Mouse (Mus musculus) kidney, adult 2 months (tissue): ENCODE measurements around the gene Scg5. TPM values are rescaled to one million over a fixed set of nuclear protein-coding genes. Genes with fewer than 3 reads are reported as not detected.

Experiments used
- DNase-seq: peaks from one replicate; pipeline ENCODE4 v3.0.0; 2021
- H3K27ac ChIP-seq: fragments of 200-500 bp; 2 replicates; pipeline ENCODE4 v1.5.1; 2012; ENCODE audit warnings: low read depth, low read length, control low read depth, inconsistent platforms; ENCODE audit not compliant: insufficient read depth
- H3K27me3 ChIP-seq: fragments of 200-500 bp; replicated peaks from 2 replicates; pipeline ENCODE4 v1.6.1; 2012; ENCODE audit warnings: mild to moderate bottlenecking, moderate library complexity, low read length, inconsistent platforms; ENCODE audit not compliant: control insufficient read depth, insufficient read depth
- H3K36me3 ChIP-seq: fragments of 200-500 bp; 2 replicates; pipeline ENCODE4 v1.6.1; 2012; ENCODE audit warnings: mild to moderate bottlenecking, moderate library complexity, low read length, inconsistent platforms; ENCODE audit not compliant: control insufficient read depth, insufficient read depth
- H3K4me1 ChIP-seq: fragments of 200-500 bp; 2 replicates; pipeline ENCODE4 v1.6.1; 2011; ENCODE audit warnings: low read length; ENCODE audit not compliant: control insufficient read depth, insufficient read depth
- H3K4me3 ChIP-seq: fragments of 200-500 bp; 2 replicates; pipeline ENCODE4 v1.5.1; 2011; ENCODE audit warnings: mild to moderate bottlenecking, low read depth, low read length, control low read depth; ENCODE audit not compliant: insufficient read depth
- CTCF ChIP-seq: fragments of 200-500 bp; conservative IDR thresholded peaks from 2 replicates; pipeline ENCODE4 v1.5.1; 2011; ENCODE audit warnings: low read depth, mild to moderate bottlenecking, control low read depth, low read length, moderate library complexity, mixed read lengths; ENCODE audit not compliant: insufficient read depth, insufficient read length
- POLR2A ChIP-seq: fragments of 200-500 bp; IDR thresholded peaks from one replicate; pipeline ENCODE4 v1.6.1; 2011; ENCODE audit warnings: low read depth, low read length, control low read depth
- WGBS: fragments of 180-500 bp; shearing (Covaris S2); methylation state at CpG from one replicate; pipeline ENCODE4 v1.1.7; 2018; 5-methylcytosine and 5-hydroxymethylcytosine counted together
- polyA plus RNA-seq: library from polyadenylated mRNA; depleted of rRNA; stranded (reverse); fragments of >200 nt; gene quantifications from 2 replicates; pipeline ENCODE4 v1.2.3, GENCODE M21; 2012

Gene Scg5
- polyA plus RNA-seq, 1 experiment, result 7.9 TPM

DNA sequence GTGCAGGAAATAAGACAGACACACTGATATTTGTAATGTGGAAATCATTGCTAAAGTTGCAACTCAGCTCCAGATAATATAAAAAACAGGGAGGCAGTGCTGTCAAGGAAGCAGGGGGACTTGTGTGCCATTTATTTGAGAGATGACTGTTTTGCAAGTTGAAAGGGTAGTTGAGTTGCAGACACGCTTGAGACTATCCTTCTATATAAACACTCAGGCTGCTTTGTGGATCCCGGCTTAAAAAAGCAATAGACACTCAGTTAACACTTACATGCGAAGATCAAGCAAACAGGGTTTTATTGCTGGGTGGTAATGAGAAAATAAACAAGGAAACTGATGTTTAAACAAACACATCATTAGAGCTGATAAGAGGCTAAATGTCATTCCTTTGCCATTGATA, 44.1 kb downstream of the Scg5 start:
- Histone ChIP-seq H3K27ac (no peak overlapping the region), H3K36me3 (no peaks in the 10 kb centered on the region), H3K4me1 (no peaks in the 10 kb centered on the region), H3K4me3 (no peak overlapping the region), H3K27me3 (no peaks in the 10 kb centered on the region)
- 36% methylated on average over 3 of the region's 3 CpGs for WGBS
- DNase-seq, result no peak
- TF ChIP-seq POLR2A (no peak), CTCF (no peak)

DNA sequence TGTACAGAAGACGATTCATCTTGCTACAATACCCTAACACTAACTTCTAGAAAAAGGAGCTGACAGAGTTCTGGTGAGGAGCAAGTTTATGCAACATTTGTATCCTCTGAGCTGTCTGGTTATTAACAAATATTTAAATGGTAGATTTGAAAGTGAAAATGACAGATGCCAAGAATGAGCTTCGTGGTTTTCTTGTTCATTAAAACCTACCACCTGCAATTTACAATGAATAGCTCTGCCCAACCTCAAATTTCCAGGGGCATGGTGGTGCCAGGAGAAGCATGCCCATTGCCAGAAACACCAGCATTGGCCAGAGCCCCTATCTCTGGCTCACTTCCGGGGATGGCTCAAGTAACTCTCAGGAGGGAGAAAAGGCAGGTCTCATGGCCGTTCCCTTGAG, 47.4 kb downstream of the Scg5 start:
- Histone ChIP-seq H3K4me3 (no peak overlapping the region), H3K27me3 (no peaks in the 10 kb centered on the region), H3K27ac (no peak overlapping the region), H3K4me1 (no peaks in the 10 kb centered on the region), H3K36me3 (no peaks in the 10 kb centered on the region)
- 78% methylated on average over 4 of the region's 4 CpGs for WGBS
- TF ChIP-seq POLR2A, result no peak
- no peak for TF ChIP-seq CTCF
- DNase-seq, result no peak

DNA sequence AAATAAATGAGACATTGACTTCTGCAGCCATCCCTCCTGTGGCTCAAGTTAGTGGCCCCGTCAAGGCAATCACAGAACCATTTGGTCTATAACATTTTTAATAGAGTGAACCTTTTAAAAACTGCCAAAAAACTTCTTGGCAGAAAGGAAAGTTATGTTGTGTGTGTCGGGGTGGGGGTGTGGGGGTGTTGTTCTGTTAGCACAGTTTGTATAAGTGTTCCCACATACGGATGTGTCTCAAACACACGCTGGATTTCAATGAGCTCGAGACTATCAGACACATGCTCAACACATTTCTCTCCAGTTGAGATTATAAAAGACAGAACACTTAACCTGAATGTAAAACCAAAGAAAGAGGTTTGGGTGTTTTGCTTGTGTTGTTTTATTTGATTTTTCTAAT, 47.8 kb downstream of the Scg5 start:
- no peaks in the 10 kb centered on the region for H3K36me3 ChIP-seq
- H3K4me1 ChIP-seq, result no peaks in the 10 kb centered on the region
- no peak overlapping the region for H3K4me3 ChIP-seq
- 78% methylated on average over 5 of the region's 5 CpGs for WGBS
- no peak for DNase-seq
- no peaks in the 10 kb centered on the region for H3K27me3 ChIP-seq
- TF ChIP-seq CTCF (no peak), POLR2A (no peak)
- no peak overlapping the region for H3K27ac ChIP-seq

DNA sequence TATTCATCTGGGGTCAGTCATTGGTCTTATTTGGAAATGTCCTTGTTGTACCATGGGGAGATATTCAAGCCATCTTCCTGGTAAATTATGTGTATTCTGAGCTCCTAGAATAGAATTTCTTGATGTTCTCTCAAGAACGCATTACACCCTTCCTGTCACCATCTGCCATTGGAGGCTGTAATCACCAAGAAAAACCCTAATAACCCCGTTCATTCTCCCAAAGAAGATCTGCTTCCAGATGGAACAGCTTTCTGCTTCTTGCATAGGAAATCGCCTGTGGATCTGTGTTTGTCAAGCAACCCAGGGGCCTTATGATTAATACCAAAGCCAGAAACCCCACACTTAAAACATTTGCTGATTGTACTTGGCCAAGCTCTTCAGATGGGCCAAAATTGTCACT, 49.6 kb downstream of the Scg5 start:
- H3K4me3 ChIP-seq, result no peak overlapping the region
- 83% methylated on average over 3 of the region's 3 CpGs for WGBS
- H3K36me3 ChIP-seq, result no peaks in the 10 kb centered on the region
- H3K4me1 ChIP-seq, result no peaks in the 10 kb centered on the region
- DNase-seq, result no peak
- TF ChIP-seq CTCF (no peak), POLR2A (no peak)
- no peaks in the 10 kb centered on the region for H3K27me3 ChIP-seq
- H3K27ac ChIP-seq, result no peak overlapping the region

DNA sequence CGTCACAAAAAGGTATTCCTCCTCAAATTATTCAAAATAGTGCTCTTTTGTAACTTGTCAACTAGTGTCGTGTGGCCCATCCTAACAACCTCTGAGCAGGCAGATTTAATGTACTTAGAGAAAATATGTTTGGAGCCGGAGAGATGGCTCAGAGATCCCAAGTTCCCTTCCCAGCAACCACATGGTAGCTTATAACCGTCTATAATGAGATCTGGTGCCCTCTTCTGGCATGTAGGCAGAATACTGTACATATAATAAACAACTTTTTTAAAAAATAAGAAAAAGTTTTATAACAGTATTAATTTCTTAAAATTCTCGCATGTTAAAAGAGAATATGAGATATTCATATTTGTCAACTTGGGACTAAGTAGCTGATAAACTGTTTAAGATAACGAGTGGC, 50.9 kb downstream of the Scg5 start:
- Histone ChIP-seq H3K27me3 (no peaks in the 10 kb centered on the region), H3K4me1 (no peaks in the 10 kb centered on the region), H3K36me3 (no peaks in the 10 kb centered on the region), H3K4me3 (no peak overlapping the region), H3K27ac (no peak overlapping the region)
- no peak for DNase-seq
- 76% methylated on average over 6 of the region's 6 CpGs for WGBS
- no peak for TF ChIP-seq CTCF
- no peak for TF ChIP-seq POLR2A

DNA sequence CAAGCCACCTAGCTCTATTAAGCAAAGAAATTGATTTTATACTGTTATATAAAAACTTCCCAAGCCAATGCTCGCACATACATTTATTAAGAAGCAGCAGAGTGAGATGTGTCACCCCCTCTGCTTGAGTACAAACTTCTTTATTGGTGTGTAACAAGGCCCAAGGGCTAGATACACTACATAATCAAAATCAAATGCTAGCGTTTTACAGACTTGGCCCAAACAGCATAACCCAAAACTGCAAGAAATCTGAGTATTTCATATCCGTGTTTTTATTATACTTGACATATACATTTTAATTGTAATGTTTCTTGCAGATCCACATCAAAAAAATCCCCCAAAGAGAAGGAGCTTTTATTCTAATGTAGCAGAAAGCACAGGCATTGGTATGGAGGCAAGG, 52.6 kb downstream of the Scg5 start:
- H3K27me3 ChIP-seq, result no peaks in the 10 kb centered on the region
- no peaks in the 10 kb centered on the region for H3K4me1 ChIP-seq
- no peak overlapping the region for H3K4me3 ChIP-seq
- H3K27ac ChIP-seq, result no peak overlapping the region
- 90% methylated on average over 3 of the region's 3 CpGs for WGBS
- H3K36me3 ChIP-seq, result no peaks in the 10 kb centered on the region
- DNase-seq, result no peak
- TF ChIP-seq CTCF (no peak), POLR2A (no peak)

DNA sequence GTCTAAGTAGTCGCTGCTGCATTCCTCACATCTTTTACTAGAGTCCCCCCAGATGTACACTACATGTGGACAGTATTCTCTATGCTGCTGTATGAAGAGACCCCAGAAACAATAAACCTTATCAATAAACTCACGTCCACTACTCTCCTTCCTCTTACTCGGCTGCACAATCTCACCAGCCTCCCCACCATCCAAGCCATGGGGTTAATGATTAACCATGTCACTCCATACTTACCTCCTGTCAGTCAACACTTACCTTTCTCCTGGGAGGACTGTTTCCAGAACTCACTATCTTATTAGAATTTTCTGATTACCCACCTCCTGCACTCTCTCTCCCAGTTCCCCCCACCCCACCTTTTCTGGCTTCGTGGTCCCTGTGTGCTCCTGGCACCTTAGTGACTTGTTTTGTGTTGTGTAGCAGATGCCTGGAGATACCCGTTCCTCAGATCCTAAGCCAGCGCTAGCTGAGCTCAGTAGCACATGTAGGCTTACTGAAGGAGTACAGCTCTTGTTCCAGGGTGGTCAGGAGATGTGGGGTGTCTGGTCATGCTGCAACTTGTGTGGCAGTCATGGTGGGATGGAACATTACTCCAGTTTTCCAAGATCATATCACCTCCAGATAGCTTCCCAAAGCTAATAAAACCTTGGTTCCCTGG, 54.6 kb downstream of the Scg5 start:
- DNase-seq, result peak; percentile 22
- WGBS, result 64% methylated on average over 6 of the region's 6 CpGs
- Histone ChIP-seq H3K36me3 (no peaks in the 10 kb centered on the region), H3K27me3 (no peaks in the 10 kb centered on the region), H3K4me3 (no peak overlapping the region), H3K27ac (no peak overlapping the region), H3K4me1 (no peaks in the 10 kb centered on the region)
- TF ChIP-seq POLR2A (no peak), CTCF (no peak)
